Mouse (Mus musculus) liver, embryonic 11.5 days (tissue): ENCODE data around the gene Gm16181. TPM values are rescaled to one million over a fixed set of nuclear protein-coding genes. Genes with fewer than 3 reads are reported as not detected.

Source experiments
- ATAC-seq: fragments of 200-750 bp; cut with Nextera tagmentation; replicated peaks from 2 replicates; pipeline ENCODE4 v1.8.0; 2017; ENCODE audit warnings: moderate number of reproducible peaks, mild to moderate bottlenecking, moderate TSS enrichment, moderate library complexity; ENCODE audit not compliant: low FRiP score
- DNase-seq: peaks from one replicate; pipeline ENCODE4 v3.0.0-alpha.2; 2017; ENCODE audit warnings: low spot score
- H3K27ac ChIP-seq: fragments of 300-500 bp; sonication (generic); 2 replicates; pipeline ENCODE4 v1.5.1; 2014; ENCODE audit warnings: mild to moderate bottlenecking, low read depth, low read length, control low read depth
- H3K27me3 ChIP-seq: fragments of 300-500 bp; sonication (generic); replicated peaks from 2 replicates; pipeline ENCODE4 v1.6.1; 2014; ENCODE audit warnings: low read length, mixed read lengths; ENCODE audit not compliant: control insufficient read depth, insufficient read depth
- H3K36me3 ChIP-seq: fragments of 300-500 bp; sonication (generic); 2 replicates; pipeline ENCODE4 v1.6.1; 2014; ENCODE audit warnings: mild to moderate bottlenecking, low read length, moderate library complexity, mixed read lengths; ENCODE audit not compliant: control insufficient read depth, insufficient read depth
- H3K4me1 ChIP-seq: fragments of 300-500 bp; sonication (generic); replicated peaks from 2 replicates; pipeline ENCODE4 v1.6.1; 2014; ENCODE audit warnings: low read length, mixed read lengths; ENCODE audit not compliant: control insufficient read depth, insufficient read depth
- H3K4me2 ChIP-seq: fragments of 300-500 bp; sonication (generic); 2 replicates; pipeline ENCODE4 v1.6.1; 2014; ENCODE audit warnings: mild to moderate bottlenecking, control low read depth, moderate library complexity
- H3K4me3 ChIP-seq: fragments of 300-500 bp; sonication (generic); 2 replicates; pipeline ENCODE4 v1.5.1; 2014; ENCODE audit warnings: low read depth, low read length, control low read depth
- H3K9ac ChIP-seq: fragments of 300-500 bp; sonication (generic); 2 replicates; pipeline ENCODE4 v1.6.1; 2014; ENCODE audit warnings: low read depth, low read length, control low read depth
- H3K9me3 ChIP-seq: fragments of 300-500 bp; sonication (generic); 2 replicates; pipeline ENCODE4 v1.6.1; 2016; ENCODE audit warnings: low read length, inconsistent platforms, mixed read lengths; ENCODE audit not compliant: control insufficient read depth
- WGBS: fragments of 180-500 bp; shearing (Covaris S2); extraction: QIAGEN DNeasy Blood & Tissue Kit; methylation state at CpG from one replicate; pipeline ENCODE4 v1.1.7; 2014; 5-methylcytosine and 5-hydroxymethylcytosine counted together
- polyA plus RNA-seq: library from polyadenylated mRNA; unstranded; fragments of >200 nt; fragmentation: Nextera tagmentation; extraction: Ambion mirVana; gene quantifications from 2 replicates; pipeline ENCODE4 v1.2.1, GENCODE M21; 2014

Gm16181 gene
- polyA plus RNA-seq, 1 experiment from 2014 or later, result not detected

DNA sequence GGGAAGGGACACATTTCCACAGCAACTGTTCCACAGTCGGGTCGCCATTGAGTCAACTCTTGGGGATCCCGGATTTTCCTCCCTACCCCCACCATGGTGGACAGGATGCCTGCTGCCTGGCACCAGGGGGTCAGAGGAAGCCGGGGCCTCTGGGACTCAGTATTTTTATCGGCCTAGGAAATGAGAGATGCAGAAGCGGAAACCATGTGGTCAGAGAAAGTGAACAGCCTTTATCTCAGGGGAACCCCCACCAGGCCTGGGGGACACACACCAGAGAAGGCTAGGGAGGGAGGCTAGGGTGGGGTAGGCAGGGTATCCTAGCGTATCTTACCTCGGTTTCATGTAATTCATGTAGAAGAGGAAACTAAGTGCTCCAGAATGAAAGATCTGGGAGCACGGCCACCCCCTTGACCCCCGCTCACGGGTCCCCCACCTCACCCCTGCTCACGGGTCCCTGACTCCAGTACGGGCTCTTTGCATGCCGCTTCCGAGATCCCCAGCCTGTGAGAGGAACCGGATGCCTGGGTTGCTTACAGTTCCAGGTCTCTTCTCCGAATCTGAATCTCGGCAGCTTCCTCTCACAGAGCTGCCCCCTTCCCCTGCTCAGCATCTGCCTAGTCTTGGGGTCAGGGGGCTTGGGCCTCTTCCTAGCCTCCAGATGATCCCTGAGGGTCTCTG is 2.0 kb upstream of the Gm16181 start:
- H3K27me3 ChIP-seq, result no peaks in the 10 kb centered on the region
- peaks cover 14% of the 10 kb centered on the region; the same call in 1 of the 2 replicates for H3K36me3 ChIP-seq
- peak overlapping the region; percentile 8; the same call in 1 of the 2 replicates for H3K4me3 ChIP-seq
- no peak for DNase-seq
- H3K9ac ChIP-seq, result no peak overlapping the region
- H3K9me3 ChIP-seq, result no peaks in the 10 kb centered on the region
- ATAC-seq, result peak; percentile 49; the same call in 1 of the 2 replicates
- peak overlapping the region; percentile 22 for H3K4me2 ChIP-seq
- WGBS, result 43% methylated on average over 18 of the region's 18 CpGs
- peaks cover 11% of the 10 kb centered on the region for H3K4me1 ChIP-seq
- 0 out of 2 replicates have a peak overlapping the region, but pooled peaks have one; percentile 3 for H3K27ac ChIP-seq

- H3K4me1 ChIP-seq, result peaks cover 11% of the 10 kb centered on the region
- no peak overlapping the region for H3K4me3 ChIP-seq
- 38% methylated on average over 6 of the region's 6 CpGs for WGBS
- H3K36me3 ChIP-seq, result peaks cover 14% of the 10 kb centered on the region; the same call in 1 of the 2 replicates
- no peaks in the 10 kb centered on the region for H3K27me3 ChIP-seq
- no peak overlapping the region for H3K4me2 ChIP-seq
- no peak overlapping the region for H3K9ac ChIP-seq
- no peaks in the 10 kb centered on the region for H3K9me3 ChIP-seq
- 0 out of 2 replicates have a peak overlapping the region, but pooled peaks have one; percentile 22 for H3K27ac ChIP-seq
- no peak for ATAC-seq
- DNase-seq, result no peak
Observed at GRCm38 (mm10) chr17:35219601-35220041, 1.0 kb upstream of the Gm16181 start.

DNA sequence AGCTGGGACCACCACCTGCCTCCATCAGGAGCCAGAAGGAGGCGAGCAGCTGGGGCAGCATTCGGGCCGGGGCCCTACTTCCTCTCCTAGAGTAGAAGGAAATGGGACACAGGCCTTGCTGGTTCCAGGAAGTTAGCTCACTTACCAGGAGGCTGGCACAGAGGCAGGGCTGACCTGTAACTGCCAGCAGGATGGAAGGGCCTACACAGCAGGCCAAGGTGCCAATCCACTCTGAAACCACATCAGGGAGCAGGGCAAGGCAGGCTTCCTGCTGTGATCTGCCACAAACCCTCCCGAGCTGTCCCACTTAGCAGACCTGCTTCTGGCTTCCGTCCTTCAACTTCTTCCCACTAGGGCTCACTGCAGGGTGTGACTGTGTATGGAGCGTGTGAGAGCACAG is 1.7 kb downstream of the Gm16181 start:
- Histone ChIP-seq H3K4me1 (peaks cover 11% of the 10 kb centered on the region), H3K9me3 (no peaks in the 10 kb centered on the region), H3K36me3 (peaks cover 20% of the 10 kb centered on the region; the same call in 1 of the 2 replicates), H3K4me2 (no peak overlapping the region), H3K27me3 (no peaks in the 10 kb centered on the region), H3K9ac (no peak overlapping the region), H3K4me3 (no peak overlapping the region), H3K27ac (0 out of 2 replicates have a peak overlapping the region, but pooled peaks have one; percentile 22)
- WGBS, result 62% methylated on average over 6 of the region's 6 CpGs
- ATAC-seq (no peak), DNase-seq (no peak)

DNA sequence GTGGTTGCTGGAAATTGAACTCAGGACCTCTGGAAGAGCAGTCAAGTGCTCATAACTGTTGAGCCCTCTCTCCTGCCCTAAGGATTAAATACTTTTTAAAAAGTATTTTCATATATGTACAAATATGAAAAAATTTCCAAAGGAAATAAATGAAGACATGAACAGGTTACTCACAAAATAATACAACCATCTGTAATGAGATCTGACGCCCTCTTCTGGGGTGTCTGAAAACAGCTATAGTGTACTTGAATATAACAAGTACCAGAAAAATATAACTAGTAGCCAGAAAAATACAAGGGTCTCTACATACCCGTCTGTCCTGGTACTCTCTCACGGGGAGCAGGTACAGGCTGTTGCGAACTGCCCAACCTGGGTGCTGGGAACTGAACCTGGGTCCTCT is 4.0 kb downstream of the Gm16181 start:
- Histone ChIP-seq H3K4me1 (peaks cover 11% of the 10 kb centered on the region), H3K27me3 (no peaks in the 10 kb centered on the region), H3K27ac (no peak overlapping the region), H3K4me2 (no peak overlapping the region), H3K4me3 (no peak overlapping the region), H3K36me3 (peaks cover 23% of the 10 kb centered on the region; the same call in 1 of the 2 replicates), H3K9ac (no peak overlapping the region), H3K9me3 (no peaks in the 10 kb centered on the region)
- 89% methylated on average over 4 of the region's 4 CpGs for WGBS
- no peak for DNase-seq
- no peak for ATAC-seq

DNA sequence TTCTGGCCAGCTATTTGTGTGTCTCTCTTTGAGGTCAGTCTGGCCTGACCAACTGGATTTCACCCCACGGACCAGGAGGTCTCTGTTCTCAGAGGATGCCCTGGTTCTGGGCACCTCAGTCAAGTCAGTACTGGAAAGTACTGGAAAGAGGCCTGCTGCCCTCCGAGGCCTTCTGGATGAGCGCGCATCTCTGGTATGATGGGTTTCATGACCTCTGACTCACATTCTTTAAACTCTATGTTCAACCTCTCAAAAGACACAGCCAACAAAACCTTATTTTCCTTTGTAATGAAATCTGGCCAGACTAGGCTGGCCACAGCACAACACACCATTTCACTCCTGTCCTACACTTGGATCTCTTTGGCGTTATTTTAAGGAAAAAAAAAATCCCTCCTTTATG is 4.8 kb downstream of the Gm16181 start:
- WGBS, result 91% methylated on average over 5 of the region's 5 CpGs
- no peak for DNase-seq
- Histone ChIP-seq H3K27me3 (no peaks in the 10 kb centered on the region), H3K36me3 (peaks cover 19% of the 10 kb centered on the region; the same call in 1 of the 2 replicates), H3K9me3 (no peaks in the 10 kb centered on the region), H3K4me3 (no peak overlapping the region), H3K9ac (no peak overlapping the region), H3K4me1 (peaks cover 8% of the 10 kb centered on the region), H3K4me2 (no peak overlapping the region), H3K27ac (no peak overlapping the region)
- ATAC-seq, result no peak

DNA sequence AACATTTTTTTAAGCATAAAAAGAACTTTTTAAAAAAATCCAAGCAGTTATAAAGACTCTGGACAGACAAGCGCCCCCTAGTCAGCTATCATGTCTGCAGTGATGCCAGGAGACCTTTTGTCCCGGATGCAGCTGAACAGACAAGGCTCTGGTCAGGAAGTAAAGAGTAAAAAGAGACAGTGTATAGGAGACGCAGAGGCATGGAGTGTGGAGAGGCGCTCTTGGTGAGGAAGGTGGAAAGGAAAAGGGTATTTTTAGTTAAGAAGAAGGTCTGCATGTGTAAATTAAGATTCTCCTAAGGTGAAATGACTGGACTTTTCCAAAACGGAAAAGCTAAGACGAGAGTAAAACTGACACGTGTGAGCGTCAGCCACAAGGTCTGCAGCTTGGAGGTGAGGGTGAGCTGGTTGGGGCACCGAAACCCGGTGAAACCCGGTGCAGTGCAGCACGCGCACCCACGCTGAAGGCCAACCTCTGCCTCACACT is 6.0 kb downstream of the Gm16181 start:
- H3K27me3 ChIP-seq, result no peaks in the 10 kb centered on the region
- H3K9ac ChIP-seq, result no peak overlapping the region
- peaks cover 4% of the 10 kb centered on the region; the same call in 1 of the 2 replicates for H3K4me1 ChIP-seq
- DNase-seq (no peak), ATAC-seq (no peak)
- H3K36me3 ChIP-seq, result peaks cover 19% of the 10 kb centered on the region; the same call in 1 of the 2 replicates
- no peak overlapping the region for H3K4me2 ChIP-seq
- 78% methylated on average over 14 of the region's 14 CpGs for WGBS
- no peak overlapping the region for H3K4me3 ChIP-seq
- H3K9me3 ChIP-seq, result no peaks in the 10 kb centered on the region
- H3K27ac ChIP-seq, result no peak overlapping the region

- Histone ChIP-seq H3K4me2 (no peak overlapping the region), H3K27me3 (no peaks in the 10 kb centered on the region), H3K36me3 (peaks cover 19% of the 10 kb centered on the region; the same call in 1 of the 2 replicates), H3K4me3 (no peak overlapping the region), H3K27ac (no peak overlapping the region), H3K4me1 (peaks cover 15% of the 10 kb centered on the region), H3K9ac (no peak overlapping the region), H3K9me3 (no peaks in the 10 kb centered on the region)
- no peak for ATAC-seq
- no peak for DNase-seq
- 91% methylated on average over 10 of the region's 10 CpGs for WGBS
Observed at GRCm38 (mm10) chr17:35231022-35231421, 10.4 kb downstream of the Gm16181 start.

DNA sequence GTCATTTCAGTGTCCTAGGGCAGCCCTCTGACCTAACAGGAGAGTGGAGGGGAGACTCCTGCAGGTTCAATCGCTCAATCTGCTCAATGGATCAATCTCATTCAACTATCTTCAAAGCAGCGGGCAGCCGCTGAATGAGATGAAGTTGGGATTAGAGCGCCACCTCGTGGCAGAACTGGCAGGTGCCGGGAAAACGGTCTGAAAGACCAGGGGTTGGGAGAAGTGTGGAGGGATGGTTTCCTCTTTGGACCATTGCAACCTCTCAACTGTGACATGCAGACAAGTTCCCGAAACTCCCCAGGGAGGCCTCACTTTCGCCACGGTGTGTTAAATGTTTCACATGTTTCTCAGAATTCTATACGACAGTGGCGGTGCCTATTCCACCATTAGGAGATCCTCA is 11.4 kb downstream of the Gm16181 start:
- Histone ChIP-seq H3K27me3 (no peaks in the 10 kb centered on the region), H3K36me3 (peaks cover 19% of the 10 kb centered on the region; the same call in 1 of the 2 replicates), H3K27ac (0 out of 2 replicates have a peak overlapping the region, but pooled peaks have one; percentile 25), H3K9me3 (no peaks in the 10 kb centered on the region), H3K4me2 (peak overlapping the region; percentile 79), H3K4me3 (peak overlapping the region; percentile 12; the same call in 1 of the 2 replicates), H3K4me1 (peaks cover 20% of the 10 kb centered on the region), H3K9ac (0 out of 2 replicates have a peak overlapping the region, but pooled peaks have one; percentile 25)
- 10% methylated on average over 12 of the region's 12 CpGs for WGBS
- no peak for ATAC-seq
- DNase-seq, result peak; percentile 81
